Mouse (Mus musculus): ENCODE measurements around the gene 3110082I17Rik.

GRCm38 (mm10) chr5:139310477-139310876 lies 149.8 kb downstream of the 3110082I17Rik start:
- TF ChIP-seq EP300 (optimal IDR thresholded peaks at IDR 0.05) (no peak), CTCF (IDR thresholded peaks at IDR 0.05; ENCODE audit: low read depth) (no peak)

All from stomach, postnatal 0 days (tissue).